Mouse (Mus musculus) Muller cell, postnatal 12 days (primary cell): ENCODE results near the gene Vps13a.
"Not testable (repeated sequence)": the region's sequence is repeated elsewhere in the genome, so short reads cannot be mapped to it uniquely, and the experiment has no call there.

Experiments
- DNase-seq: peaks from one replicate; pipeline ENCODE4 v3.0.0-alpha.2; 2015; ENCODE audit errors: inconsistent ontology term

Vps13a gene

DNA sequence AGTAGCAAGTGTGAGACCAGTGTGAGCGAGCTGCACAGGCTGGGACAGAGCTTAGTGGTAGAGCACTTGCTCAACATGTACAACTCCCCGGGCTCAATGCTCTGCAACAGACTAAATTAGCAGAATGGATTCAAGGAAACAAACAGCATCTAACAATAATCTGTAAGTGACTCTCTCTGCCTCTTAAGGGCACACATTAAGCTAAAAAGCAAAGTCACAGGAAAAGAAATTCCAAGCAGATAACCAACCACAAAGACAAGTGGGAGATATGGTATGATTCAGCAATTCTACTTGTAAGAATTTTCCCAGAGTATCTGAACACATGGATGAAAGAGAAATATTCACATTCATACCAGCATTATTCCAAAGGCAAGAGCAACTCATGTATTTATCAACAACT lies 13.3 kb downstream of the Vps13a start:
- no peak for DNase-seq

DNA sequence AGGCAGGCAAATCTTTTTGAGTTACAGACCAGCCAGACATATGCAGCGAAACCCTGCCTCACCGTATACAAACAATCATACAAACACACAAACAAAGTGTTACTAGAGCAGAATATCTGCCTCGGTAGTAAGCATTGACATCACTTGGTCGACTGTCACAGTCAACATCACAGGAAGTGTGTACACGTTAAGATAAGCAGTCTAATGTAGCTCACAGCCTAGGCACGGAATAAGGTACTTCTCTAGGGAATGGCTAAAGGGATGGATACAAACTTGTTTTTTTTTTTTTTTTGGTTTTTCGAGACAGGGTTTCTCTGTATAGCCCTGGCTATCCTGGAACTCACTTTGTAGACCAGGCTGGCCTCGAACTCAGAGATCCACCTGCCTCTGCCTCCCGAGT lies 23.3 kb downstream of the Vps13a start:
- not testable (repeated sequence) for DNase-seq

DNA sequence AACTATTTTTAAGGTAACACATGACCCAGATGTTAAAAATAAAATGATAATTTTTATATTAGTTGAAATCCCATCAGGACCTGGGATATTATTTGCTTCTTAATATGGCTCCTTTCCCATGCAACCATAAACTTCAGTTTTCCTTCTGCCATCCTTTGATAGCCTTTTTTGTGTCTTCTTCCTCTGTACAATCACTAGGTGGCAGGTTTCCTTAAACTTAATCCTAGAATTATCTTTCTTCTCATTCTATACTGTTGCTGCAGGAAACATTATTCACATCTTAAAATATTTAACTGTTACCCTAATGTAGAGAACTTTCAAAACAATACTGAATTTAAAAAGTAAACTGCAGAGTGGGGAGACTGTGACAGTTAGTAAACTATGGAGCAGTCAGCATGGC lies 24.9 kb downstream of the Vps13a start:
- no peak for DNase-seq

DNA sequence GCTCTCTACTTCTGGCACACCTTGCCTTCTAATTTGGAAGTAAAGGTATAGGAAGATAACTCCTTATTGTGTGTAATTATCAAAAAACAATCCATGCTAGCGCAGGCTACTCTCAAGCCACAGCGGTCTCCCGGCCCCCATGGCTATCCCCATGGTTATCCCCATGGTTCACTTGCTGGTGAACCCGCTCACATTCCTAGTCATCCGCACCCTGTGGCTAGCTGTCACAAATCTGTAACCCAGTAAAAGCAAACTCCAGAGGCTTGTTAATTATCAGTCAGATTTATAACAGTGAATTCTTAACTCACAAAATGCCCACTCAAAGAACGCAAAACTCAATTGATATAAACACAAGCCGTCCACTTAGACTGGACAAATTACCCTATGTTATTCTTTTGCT lies 25.5 kb downstream of the Vps13a start:
- DNase-seq = no peak

DNA sequence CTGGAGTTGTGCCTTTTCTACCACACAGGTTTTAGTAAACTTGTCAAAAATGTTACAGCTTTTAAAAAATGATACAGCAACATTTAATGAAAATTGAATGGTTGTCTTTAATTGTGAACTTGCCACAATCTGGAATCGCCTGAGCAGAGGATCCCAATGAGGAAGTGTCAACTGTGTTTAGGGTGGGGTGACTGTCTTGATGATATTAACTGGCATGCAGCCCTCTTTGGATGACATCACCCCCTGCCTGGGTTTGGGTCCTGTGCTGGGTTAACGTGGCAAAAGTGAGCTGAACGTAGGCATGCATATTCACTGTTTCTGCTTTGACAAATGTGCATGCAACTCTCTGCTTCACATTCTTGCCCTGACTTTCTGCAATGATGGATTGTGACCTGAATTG lies 27.6 kb downstream of the Vps13a start:
- no peak for DNase-seq

DNA sequence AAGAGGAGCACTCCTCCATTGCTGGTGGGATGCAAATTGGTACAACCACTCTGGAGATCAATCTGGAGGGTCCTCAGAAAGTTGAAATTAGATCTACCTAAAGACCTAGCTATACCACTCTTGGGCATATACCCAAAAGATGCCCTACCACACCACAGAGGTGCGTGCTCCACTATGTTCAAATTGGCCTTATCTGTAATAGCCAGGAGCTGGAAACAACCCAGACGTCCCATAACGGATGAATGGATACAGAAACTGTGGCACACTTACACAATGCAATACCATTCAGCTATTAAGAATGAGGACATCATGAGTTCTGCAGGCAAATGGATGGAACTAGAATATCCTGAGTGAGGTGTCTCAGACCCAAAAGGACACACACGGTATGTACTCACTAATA lies 43.9 kb downstream of the Vps13a start:
- no peak for DNase-seq

DNA sequence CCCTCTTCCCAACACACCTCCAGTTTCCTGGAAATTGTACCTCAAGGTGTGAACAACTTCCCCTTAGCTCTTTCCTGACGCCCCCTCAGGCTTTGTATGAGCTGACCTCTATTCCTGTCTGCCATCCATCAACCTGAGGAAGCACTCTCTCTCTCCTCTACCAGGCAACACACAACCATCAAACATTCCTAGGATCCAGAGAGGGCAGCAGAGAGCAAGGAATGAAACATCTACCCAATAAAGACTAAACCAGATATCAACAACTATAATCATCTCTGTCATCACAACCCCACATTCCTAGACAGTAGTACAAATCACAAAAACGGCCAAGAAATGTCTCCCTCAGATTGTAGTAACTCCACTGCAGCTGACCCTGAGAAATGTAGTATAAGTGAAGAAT lies 52.0 kb downstream of the Vps13a start:
- DNase-seq = no peak

DNA sequence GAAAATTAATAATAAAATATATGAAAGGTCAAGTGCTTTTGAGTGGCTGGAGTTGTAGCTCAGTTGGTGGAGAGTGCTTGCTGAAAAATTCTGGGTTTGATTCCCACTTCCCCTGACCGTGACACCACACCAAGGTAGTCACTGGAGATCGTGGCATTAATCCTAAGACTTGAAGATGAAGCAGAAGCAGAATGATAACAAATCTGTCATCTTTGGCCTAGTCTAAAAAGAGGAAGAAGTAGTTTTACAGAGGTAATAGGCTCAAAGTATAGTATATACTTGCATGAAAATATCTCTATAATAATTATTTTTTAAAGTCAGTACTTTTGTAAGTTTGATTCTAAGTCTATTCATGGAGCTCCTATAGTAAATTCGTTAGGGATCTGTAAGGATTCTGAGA lies 65.5 kb downstream of the Vps13a start:
- DNase-seq = no peak

DNA sequence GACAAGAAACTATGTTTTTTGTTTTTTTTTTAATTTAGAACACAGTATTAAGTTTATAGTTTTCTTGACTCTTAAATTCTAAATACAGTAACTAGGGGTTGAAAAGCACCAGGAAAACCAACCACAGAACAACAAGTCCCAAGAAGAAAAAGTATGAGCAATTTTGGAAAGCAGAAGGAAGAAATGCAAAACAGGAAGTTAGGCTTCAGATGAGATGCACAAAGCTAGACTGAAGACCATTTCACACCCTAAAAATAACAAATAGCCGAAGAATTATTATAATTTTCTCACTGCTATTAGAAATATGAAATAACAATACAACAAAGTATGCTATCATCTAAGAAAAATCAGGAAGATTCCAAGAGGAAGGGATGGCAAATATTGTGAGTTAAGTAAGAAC lies 78.9 kb downstream of the Vps13a start:
- DNase-seq = no peak

DNA sequence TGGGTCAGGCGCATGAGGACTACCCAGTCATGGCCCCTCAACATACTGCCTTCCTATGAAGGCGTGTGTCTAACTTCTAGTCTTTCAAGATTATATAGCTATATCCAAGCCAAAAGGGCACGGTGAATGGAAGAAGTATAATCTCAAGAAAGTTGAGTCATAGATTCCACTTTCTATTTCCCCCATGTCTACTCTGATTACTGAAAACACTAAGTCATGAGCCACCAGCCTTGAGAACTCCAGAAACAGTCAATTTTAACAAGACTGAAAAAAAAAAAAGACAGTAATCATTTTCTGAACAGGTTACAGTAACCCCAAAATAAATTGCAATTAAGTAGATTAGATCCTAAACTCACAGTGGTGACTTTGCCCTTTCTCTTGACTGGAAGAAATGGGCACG lies 95.8 kb downstream of the Vps13a start:
- DNase-seq = no peak

DNA sequence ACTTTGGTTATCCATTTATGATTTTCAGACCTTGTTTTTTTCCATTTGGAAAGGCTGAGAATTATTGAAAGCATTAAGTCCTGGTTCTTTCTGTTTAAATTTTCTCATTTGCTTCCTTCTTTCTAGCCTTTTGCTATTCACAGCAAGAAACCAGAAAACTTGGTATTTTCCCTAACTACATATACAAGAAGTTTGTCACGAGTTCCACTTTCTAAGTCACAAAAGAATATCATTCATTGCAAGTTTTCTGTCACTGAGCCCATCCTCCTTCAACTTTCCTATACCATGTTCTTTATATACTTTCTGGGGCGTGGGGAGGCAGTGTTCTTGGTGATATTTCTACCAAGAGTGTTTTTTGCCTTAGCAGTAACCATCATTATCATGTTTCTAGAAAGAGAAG lies 96.5 kb downstream of the Vps13a start:
- no peak for DNase-seq

DNA sequence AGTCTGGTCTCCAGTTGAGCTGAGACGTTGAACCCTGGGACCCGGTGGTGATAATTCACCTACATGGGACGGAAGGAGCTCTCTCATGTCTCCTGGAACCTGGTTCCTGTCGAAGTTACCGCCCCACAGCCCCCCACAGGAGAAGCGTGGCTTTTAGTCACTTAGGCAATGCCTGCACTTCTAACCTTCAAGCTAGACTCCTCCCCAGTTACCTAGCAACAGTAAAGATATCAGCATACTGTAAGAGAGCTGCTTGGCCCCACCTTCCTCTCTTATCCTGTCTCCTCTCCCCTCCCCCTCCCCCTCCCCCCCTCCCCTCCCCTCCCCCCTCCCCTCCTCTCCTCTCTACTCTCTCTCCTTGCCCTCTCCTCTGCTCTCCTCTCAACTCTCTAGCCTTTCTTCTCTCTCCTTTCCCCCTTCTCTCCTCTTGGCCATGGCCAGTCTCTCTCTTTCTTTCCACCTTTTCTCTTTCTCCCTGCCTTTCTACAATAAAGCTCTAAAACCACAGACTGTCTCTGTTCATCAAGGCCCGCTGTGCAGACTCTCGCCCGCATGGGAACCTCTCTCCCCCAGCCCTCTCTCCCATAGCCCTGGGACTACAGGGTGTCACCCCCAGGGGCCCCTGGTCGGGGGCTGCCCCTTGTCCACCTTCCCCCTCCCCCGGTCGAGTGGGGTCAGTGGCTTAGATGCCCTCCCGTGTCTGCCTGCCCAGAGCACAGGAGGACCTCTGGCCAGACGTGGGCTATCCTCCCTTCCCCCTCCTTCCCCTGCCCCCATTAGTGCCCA lies 154.9 kb downstream of the Vps13a start:
- DNase-seq = no peak

DNA sequence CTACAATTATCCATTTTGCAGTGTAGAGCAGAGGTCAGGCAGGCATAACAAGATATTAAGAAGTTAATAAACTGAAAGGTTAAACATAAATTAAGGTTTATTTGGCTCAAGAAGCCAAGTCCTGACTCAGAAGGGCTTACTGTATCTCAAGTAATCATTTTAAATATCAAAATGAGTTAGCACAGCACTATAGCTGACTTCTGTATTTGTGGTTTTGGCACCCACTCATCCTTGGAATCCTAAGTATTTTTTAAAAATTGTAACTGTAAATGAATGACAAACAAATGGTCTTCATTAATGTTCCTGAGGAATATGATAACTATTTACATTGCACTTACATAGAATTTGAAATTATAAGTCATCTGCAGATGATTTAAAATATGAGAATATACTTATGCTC lies 155.7 kb downstream of the Vps13a start:
- no peak for DNase-seq

DNA sequence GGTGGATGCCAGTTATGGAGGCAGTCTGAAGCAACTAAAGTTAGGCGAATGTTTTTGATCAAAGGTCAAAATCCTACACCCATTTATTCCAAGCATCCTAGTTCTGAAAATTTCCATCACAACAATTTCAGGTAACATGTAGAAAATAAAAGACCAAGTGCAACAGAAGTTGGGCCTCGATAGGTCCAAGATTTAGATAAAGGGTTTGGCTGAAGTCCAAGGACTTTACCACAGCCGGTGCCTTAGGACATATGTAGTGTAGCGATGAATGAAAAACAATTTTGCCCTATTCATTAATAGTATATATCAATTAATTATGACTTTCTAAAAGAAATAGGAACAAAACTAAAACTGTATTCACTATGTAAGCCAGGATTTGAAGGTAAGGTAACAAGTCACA lies 157.6 kb downstream of the Vps13a start:
- no peak for DNase-seq

DNA sequence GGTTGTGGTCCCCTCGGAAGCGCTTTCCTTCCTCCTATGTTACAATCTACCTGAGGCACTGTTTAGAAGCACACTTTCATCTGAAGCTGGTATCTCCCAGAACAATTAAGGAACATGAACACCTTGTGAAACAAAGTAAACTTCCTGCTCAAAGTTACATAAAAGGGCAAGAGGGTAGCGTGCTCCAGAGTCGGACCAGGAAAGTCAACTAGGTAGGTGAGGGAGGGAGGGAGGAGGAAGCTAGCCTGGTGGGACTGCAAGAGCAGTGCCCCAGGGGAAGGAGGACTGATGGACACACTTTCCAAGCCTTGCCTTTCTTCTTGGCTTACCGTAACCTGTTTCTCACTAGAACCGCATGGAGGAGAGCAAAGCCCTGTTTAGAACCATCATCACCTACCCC lies 173.1 kb downstream of the Vps13a start:
- DNase-seq = no peak

DNA sequence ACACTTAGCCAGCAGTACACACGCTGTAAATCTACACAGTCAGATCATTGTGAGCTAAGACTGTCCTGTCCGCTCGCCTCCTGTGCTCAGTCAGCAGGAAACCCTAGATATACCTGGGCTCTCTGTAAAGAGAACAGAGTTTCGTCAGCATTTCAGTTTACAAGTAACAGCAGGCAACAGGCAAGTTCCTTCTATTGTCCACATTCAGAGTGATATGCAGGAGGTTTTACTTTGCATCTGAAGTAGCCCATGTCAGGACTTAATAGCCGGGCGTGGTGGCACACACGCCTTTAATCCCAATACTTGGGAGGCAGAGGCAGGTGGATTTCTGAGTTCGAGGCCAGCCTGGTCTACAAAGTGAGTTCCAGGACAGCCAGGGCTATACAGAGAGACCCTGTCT lies 178.7 kb downstream of the Vps13a start:
- DNase-seq = no peak

DNA sequence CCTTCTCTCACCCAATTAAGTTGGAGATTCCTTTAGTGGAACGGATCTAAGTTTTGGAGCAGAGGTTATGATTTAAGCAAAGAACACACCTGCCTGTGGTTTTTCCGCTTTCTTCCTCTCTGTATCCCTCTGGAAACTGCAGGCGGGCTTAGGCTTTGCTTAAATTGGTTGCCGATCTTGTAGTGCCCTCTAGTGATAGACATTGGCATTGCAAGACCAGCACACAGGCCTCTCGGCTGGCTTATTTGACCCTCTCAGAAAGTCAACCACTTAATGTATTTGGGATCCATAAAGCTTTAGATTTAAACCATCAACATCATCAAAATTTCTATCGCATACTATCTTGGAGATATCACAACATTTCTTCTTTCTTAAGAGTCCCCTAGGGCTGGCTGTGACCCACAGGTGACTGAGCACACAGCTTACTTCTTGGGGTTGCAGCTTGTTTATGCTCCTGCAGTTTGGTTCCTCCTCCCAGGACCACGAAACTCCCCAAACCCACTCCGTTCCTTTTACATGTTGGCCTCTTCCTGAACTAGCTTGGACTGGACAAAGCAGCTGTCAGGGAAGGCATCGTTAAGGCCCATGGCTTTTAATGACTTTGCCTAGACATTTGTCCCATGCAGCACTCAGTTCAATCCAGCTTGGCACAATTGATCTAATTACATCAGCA lies 181.3 kb downstream of the Vps13a start:
- DNase-seq = peak; percentile 73

DNA sequence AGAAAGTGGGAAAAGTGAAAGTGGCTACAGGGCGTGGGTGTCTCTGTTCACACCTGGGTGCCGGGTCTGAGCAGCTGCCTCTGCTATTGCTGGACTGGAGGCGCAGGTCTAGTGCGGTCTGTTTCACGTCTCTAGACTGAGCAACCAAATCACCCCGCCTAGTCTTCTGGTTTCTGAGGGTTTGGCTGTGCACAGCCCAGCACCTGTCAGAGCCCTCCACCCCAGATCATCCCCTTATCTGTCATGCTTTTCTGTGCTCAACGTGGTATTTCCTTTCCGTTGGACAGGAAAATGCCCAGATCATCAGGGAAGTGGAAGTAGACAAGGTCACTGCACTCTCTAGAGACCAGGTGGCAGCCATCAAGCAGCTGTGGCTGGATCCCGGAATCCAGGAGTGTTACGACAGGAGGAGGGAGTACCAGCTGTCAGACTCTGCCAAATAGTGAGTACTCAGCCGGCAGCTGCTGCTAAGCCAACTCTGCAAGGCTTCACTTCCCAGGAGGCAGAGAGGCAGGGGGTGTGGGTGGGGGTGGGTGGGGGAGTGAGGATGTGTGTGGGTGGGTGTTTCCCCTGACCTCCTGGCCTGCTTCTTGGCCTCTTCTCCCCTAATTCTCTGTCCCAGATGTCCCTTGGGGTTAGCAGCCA lies 182.0 kb downstream of the Vps13a start:
- DNase-seq = no peak

DNA sequence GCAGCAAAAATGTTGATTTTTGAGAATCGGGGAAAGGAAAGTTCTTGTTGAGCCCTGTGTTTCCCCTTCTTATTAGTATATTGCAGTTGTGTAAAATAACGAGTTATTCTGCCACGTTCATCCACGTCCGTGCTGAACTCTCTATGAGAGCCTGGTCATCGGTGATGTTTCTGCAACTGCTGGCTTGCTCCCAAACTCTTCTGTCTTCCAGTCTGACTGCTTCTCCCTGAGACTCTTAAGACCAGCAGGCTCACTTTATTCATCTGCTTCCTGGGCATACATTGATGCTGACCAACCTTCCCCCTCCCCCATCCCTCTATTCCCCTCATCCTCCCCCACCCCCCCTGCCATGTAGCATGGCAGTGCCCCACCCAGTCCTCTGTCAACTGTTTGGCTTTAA lies 183.5 kb downstream of the Vps13a start:
- no peak for DNase-seq

DNA sequence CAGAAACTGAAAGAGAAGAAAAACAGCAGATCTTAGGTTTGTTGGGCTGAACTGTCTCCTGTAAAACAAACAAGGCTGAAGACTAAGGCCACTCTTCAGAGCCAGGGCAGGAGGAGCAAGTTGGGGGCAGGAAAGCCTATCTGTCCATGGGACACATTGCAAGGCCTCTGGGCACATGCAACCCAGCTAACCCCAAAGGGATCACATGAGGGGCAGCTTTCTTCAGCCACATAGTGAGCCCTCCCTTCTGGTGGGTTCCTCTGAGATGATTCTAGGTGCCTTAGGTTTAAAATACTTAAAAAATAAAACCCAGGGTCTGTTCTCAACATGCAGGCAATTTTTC lies 186.8 kb downstream of the Vps13a start:
- DNase-seq = no peak

DNA sequence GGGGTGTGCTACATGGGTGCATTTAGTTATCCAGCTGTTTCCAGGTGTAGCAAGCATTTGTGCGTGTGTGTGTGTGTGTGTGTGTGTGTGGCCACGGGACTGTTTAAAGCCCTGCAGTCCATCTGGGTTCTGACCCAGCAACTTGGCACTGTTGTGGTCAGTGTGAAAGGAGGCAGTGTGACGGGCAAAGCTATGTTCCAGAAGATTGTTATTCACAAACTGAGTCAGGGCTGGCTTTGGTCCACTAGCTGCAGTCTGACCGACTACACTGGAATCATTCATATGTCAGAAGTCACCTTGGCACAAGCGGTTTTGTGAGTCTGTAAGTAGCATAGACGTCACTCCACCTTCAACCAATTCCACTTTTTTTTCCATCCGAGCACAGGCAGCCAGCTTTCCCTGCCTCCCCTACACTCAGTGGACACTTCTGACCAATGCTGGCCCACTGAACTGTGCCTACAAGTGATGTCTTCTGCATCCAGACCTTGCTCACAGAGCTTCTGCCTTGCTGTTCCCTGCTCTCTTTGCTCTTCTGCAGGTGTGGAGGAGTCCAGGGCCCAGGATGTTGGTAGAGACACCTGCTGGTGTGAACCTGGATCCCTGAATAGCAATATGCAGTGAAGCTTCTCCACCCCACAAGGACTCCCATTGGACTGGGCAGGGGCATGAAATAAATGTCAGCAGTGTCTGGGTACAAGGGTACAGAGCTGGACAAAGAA lies 187.3 kb downstream of the Vps13a start:
- DNase-seq = peak; percentile 77

DNA sequence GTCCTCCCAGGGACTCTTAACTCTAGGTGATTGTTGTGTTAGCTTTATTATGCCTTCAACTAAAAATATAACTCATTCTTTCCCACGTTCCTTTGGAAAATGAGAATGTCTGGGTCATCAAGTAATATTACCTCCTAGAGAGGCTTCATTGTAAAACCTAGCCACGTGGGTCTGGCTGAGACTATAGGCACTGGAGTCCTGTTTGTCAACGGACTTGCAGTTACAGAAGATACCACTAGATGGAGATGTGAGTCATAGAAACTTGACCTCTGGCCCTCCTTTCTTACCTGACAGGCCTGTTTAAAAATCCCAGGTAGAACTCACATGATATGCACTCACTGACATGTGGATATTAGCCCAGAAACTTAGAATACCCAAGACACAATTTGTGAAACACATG lies 195.4 kb downstream of the Vps13a start:
- DNase-seq = no peak

DNA sequence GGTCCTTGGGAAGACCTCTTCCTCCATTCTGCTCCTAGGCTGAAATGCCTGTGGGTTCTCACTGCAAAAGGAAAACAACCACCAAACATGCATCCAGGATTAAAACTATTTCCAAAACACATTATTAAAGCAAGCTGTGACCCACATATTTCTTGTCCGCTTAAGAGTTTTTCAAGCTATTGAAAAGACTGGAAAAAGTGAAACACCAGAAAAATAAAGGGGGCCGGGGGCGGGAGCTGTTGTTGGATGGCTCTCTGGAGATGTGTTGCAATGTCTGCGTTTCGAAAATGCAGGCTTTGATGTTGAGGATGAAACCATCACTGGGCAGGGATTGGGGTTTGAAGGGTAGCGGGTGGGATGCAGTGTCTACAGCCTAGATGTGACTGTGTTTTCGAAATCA lies 196.2 kb downstream of the Vps13a start:
- peak; percentile 71 for DNase-seq
